Mouse (Mus musculus): ENCODE results near the gene Fadd. TPM values are rescaled to one million over a fixed set of nuclear protein-coding genes. Genes with fewer than 3 reads are reported as not detected.

Gene Fadd
- total and polyA plus RNA-seq, 2 experiments from 2014 or later = 5.2 to 10.6 TPM

DNA sequence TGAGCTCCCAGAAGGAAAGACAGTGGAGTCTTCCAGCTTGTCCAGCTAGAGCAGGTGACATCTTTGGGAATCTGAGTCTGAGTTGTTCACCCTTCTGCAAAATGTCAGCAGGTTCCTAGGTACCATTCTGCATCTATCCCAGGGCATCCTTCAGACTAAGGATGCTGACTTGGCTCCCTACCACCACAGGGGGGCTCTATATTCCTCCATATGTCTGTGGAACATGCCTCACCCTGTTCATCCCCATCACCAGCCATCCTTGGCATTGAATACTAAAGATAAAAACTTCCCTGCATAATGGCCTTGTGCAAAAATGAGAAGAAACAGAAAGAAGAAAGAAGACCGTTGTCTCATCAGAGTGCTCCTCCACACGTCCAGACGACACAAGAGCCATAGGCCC is 7.2 kb upstream of the Fadd start:
- WGBS = 61% methylated on average over 3 of the region's 3 CpGs
- ATAC-seq (ENCODE audit: insufficient read depth, low read depth) = no peak
- no peak overlapping the region for H3K4me2 ChIP-seq (ENCODE audit: low read depth, low read length)

DNA sequence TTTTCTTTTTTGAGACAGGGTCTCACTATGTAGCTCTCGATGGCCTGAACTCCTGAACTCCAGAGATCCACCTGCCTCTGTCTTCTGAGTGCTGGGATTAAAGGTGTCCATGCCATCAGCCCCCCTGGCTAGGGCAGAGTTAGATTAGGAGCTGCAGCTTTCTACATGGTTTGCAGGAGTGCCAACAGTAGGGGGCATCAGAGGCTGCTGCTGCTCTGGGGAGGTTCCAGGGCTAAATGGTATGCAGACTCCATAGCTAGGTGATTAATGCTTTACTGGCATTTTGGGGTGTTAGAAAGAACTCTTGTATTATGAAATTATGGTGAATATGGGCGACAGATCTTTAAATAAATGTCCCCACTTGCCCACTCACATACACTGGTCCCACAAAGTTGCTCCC is 5.0 kb upstream of the Fadd start:
- no peak overlapping the region for H3K4me3 ChIP-seq (ENCODE audit: low read depth, low read length)
- ATAC-seq (ENCODE audit: insufficient read depth, low read depth) (no peak), DNase-seq (ENCODE audit: low spot score) (no peak)
- no peak overlapping the region for H3K9ac ChIP-seq (replicated peaks; ENCODE audit: low read depth, low read length)
- H3K27me3 ChIP-seq (ENCODE audit: control insufficient read depth, insufficient read depth, low read length) = peaks cover 3% of the 10 kb centered on the region; the same call in 1 of the 2 replicates
- H3K4me2 ChIP-seq (ENCODE audit: low read depth, low read length) = no peak overlapping the region
- 20% methylated on average over 2 of the region's 2 CpGs for WGBS
- H3K36me3 ChIP-seq (replicated peaks; ENCODE audit: control insufficient read depth, insufficient read depth, low read length) = no peaks in the 10 kb centered on the region
- no peak overlapping the region for H3K27ac ChIP-seq (ENCODE audit: low read depth)
- no peaks in the 10 kb centered on the region for H3K9me3 ChIP-seq (replicated peaks; ENCODE audit: control insufficient read depth, low read length)
- TF ChIP-seq CTCF (IDR thresholded peaks at IDR 0.05; ENCODE audit: low read depth) (peak; percentile 71), EP300 (IDR thresholded peaks at IDR 0.05; ENCODE audit: low read depth) (no peak)
- 0 out of 2 replicates have a peak, but pooled peaks cover 3% of the 10 kb centered on the region for H3K4me1 ChIP-seq (ENCODE audit: control insufficient read depth, insufficient read depth)

More for the DNA sequence above, 7.2 kb upstream of the Fadd start:
- H3K9ac ChIP-seq (replicated peaks; ENCODE audit: low read depth, low read length) = no peak overlapping the region
- no peaks in the 10 kb centered on the region for H3K36me3 ChIP-seq (replicated peaks; ENCODE audit: control insufficient read depth, insufficient read depth, low read length)
- H3K9me3 ChIP-seq (replicated peaks; ENCODE audit: control insufficient read depth, low read length) = no peaks in the 10 kb centered on the region
- DNase-seq (ENCODE audit: low spot score) = no peak
- TF ChIP-seq CTCF (IDR thresholded peaks at IDR 0.05; ENCODE audit: low read depth) = peak; percentile 28; the same call in 1 of the 2 replicates
- no peak for TF ChIP-seq EP300 (IDR thresholded peaks at IDR 0.05; ENCODE audit: low read depth)
- no peak overlapping the region for H3K27ac ChIP-seq (ENCODE audit: low read depth)
- peaks cover 2% of the 10 kb centered on the region; the same call in 1 of the 2 replicates for H3K27me3 ChIP-seq (ENCODE audit: control insufficient read depth, insufficient read depth, low read length)
- no peaks in the 10 kb centered on the region for H3K4me1 ChIP-seq (ENCODE audit: control insufficient read depth, insufficient read depth)
- H3K4me3 ChIP-seq (ENCODE audit: low read depth, low read length) = no peak overlapping the region

DNA sequence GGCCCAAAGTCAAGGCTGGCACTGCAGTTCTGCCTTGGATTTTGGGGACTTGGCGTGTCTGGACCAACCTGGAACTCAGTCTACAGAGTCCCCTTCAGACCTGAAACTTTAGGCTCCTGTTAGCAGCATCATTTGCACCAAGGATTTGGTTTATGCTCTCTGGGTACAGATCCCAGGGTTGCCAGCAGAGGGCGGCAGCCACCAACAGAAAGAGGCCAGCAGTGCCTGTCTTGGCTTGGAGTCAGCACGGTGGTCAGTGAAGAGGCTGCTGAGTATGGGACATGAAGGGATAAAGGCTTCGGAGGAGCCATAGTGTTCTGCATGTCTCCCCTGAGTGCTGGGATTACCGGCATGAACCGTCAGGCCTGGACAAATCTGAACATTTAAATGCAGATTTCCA is 3.4 kb upstream of the Fadd start:
- H3K36me3 ChIP-seq (replicated peaks; ENCODE audit: control insufficient read depth, insufficient read depth, low read length) = no peaks in the 10 kb centered on the region
- peak; percentile 74 for DNase-seq (ENCODE audit: low spot score)
- H3K4me2 ChIP-seq (ENCODE audit: low read depth, low read length) = no peak overlapping the region
- 11% methylated on average over 6 of the region's 6 CpGs for WGBS
- no peak for ATAC-seq (ENCODE audit: insufficient read depth, low read depth)
- H3K9ac ChIP-seq (replicated peaks; ENCODE audit: low read depth, low read length) = no peak overlapping the region
- no peak overlapping the region for H3K27ac ChIP-seq (ENCODE audit: low read depth)
- TF ChIP-seq EP300 (IDR thresholded peaks at IDR 0.05; ENCODE audit: low read depth) (no peak), CTCF (IDR thresholded peaks at IDR 0.05; ENCODE audit: low read depth) (peak; percentile 93)
- H3K9me3 ChIP-seq (replicated peaks; ENCODE audit: control insufficient read depth, low read length) = no peaks in the 10 kb centered on the region
- H3K4me3 ChIP-seq (ENCODE audit: low read depth, low read length) = no peak overlapping the region
- peaks cover 8% of the 10 kb centered on the region for H3K4me1 ChIP-seq (ENCODE audit: control insufficient read depth, insufficient read depth)
- H3K27me3 ChIP-seq (ENCODE audit: control insufficient read depth, insufficient read depth, low read length) = peaks cover 3% of the 10 kb centered on the region; the same call in 1 of the 2 replicates

DNA sequence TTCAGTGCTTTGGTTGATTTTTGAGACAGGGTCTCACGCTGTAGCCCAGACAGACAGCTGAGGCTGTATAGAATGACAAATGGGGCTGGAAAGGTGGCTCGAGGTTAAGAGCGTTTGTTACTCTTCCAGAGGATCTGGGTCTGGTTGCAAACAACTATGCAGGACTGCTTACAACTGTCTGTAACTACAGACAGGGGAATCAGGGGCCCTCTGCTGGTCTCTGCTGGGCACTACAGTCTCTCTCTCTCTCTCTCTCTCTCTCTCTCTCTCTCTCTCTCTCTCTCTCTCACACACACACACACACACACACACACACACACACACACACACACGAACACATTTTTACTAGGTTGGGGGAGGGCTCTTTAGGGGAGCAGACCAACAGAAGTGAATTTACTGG is 1.4 kb upstream of the Fadd start:
- Histone ChIP-seq H3K36me3 (replicated peaks; ENCODE audit: control insufficient read depth, insufficient read depth, low read length) (peaks cover 8% of the 10 kb centered on the region), H3K9ac (replicated peaks; ENCODE audit: low read depth, low read length) (no peak overlapping the region), H3K27me3 (ENCODE audit: control insufficient read depth, insufficient read depth, low read length) (peaks cover 3% of the 10 kb centered on the region; the same call in 1 of the 2 replicates), H3K9me3 (replicated peaks; ENCODE audit: control insufficient read depth, low read length) (no peaks in the 10 kb centered on the region), H3K4me2 (ENCODE audit: low read depth, low read length) (no peak overlapping the region), H3K4me3 (ENCODE audit: low read depth, low read length) (no peak overlapping the region), H3K27ac (ENCODE audit: low read depth) (no peak overlapping the region), H3K4me1 (ENCODE audit: control insufficient read depth, insufficient read depth) (peaks cover 9% of the 10 kb centered on the region)
- ATAC-seq (ENCODE audit: insufficient read depth, low read depth) = no peak
- peak; percentile 69 for DNase-seq (ENCODE audit: low spot score)
- WGBS = 2% methylated on average over 4 of the region's 4 CpGs
- TF ChIP-seq CTCF (IDR thresholded peaks at IDR 0.05; ENCODE audit: low read depth) (peak; percentile 72), EP300 (IDR thresholded peaks at IDR 0.05; ENCODE audit: low read depth) (no peak)

DNA sequence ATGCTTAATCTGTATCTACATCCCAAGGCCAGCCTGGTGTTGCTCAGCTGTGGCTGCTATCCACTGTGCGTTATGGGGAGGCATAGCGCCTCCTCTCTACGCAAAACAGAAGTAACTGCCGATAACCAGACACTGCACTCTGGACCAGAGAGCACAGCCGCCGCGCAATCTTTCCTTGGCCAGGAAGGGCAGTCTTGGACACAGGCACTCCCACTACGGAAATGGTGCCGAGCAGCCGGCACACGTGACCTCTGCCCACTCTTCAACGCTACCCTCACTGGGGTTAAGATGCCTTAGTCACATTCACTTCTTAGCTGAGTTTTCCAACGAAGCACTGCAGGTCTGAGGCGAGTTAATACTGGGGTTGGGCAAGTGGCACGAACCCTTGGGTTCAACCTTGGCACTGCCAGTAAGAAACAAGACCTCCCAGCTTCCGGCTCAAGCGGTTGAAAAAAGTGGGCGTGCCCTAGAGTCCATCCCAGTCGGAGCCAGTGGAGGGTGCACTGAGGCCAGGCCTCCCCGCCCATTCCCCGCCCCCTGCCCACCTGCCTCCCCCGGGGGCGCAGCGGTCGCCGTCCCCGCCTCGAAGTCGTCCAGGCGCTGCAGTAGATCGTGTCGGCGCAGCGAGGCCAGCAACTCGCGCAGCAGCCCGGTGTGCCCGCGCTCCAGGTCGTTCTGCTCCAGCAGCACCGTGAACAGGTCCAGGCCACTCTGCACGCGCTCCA is 542 bp downstream of the Fadd start:
- Histone ChIP-seq H3K4me3 (ENCODE audit: low read depth, low read length) (peak overlapping the region; percentile 73), H3K36me3 (replicated peaks; ENCODE audit: control insufficient read depth, insufficient read depth, low read length) (peaks cover 8% of the 10 kb centered on the region), H3K9me3 (replicated peaks; ENCODE audit: control insufficient read depth, low read length) (no peaks in the 10 kb centered on the region), H3K9ac (replicated peaks; ENCODE audit: low read depth, low read length) (peak overlapping the region; percentile 57), H3K4me1 (ENCODE audit: control insufficient read depth, insufficient read depth) (peaks cover 21% of the 10 kb centered on the region), H3K27me3 (ENCODE audit: control insufficient read depth, insufficient read depth, low read length) (peaks cover 3% of the 10 kb centered on the region; the same call in 1 of the 2 replicates), H3K4me2 (ENCODE audit: low read depth, low read length) (peak overlapping the region; percentile 84), H3K27ac (ENCODE audit: low read depth) (peak overlapping the region; percentile 89)
- under 1% methylated on average over 41 of the region's 43 CpGs for WGBS
- ATAC-seq (ENCODE audit: insufficient read depth, low read depth) = peak; percentile 84
- DNase-seq (ENCODE audit: low spot score) = peak; percentile 92
- TF ChIP-seq CTCF (IDR thresholded peaks at IDR 0.05; ENCODE audit: low read depth) = peak; percentile 85
- no peak; the same call in 1 of the 2 replicates for TF ChIP-seq EP300 (IDR thresholded peaks at IDR 0.05; ENCODE audit: low read depth)
